Mouse (Mus musculus) urinary bladder, postnatal 4 days (tissue): Measurements from ENCODE around the gene Olfr1029.
"Not testable (repeated sequence)": the region's sequence is repeated elsewhere in the genome, so short reads cannot be mapped to it uniquely, and the experiment has no call there.

Experiments
- DNase-seq, 2 experiments: peaks; one replicate each; pipeline ENCODE4 v3.0.0; 2021 to 2022; ENCODE audit warnings: low spot score in 2 of 2

The Olfr1029 gene

DNA sequence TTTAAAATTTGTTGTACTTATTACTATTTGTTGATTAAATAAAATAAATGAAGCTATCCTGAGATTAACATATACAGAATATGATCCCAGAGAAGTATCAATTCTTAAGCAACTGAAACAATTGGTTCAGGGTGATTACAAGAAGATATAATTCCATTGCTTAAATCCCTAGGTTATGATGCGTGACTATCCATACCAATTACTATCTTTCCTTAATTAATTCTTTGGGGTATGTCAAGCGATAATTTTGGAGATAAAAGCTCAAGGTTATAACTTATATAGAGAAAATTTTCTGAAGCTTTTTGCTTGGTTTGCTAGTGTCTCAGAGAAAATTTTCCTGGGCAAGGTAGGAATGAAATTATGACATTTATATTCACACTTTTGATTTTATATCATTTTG is at the start of gene Olfr1029:
Gene Olfr1029, plus strand, starts transcription at position 301 of the 400 bp plus-strand sequence.
- no peak for DNase-seq

GRCm38 (mm10) chr2:85950137-85950536 is 23.6 kb upstream of the Olfr1029 start, which contains the start of gene Olfr1028:
TSS of gene Olfr1028 (plus strand) at chr2:85950437.
- no peak for DNase-seq

DNA sequence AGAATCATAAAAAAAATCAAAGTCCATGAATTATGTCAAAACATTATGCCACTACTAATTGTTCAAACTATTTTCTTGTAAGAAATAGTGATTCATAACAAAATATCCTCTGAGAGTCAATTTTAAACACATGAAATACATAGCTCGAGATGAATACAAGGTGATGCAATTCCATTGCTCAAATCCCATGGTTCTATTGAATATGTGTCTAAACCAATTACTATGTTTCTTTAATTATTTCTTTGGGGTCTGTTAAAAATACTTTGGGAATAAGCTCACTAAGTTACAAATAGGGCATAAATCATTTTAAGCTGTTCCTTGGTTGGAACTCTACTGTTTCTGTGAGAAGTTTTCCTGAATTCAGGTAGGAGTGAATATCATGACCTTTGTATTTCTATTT is 5.3 kb downstream of the Olfr1029 start, which contains the start of gene Olfr1030:
Gene Olfr1030, plus strand, starts transcription at position 301 of the 400 bp plus-strand sequence.
- DNase-seq = no peak

DNA sequence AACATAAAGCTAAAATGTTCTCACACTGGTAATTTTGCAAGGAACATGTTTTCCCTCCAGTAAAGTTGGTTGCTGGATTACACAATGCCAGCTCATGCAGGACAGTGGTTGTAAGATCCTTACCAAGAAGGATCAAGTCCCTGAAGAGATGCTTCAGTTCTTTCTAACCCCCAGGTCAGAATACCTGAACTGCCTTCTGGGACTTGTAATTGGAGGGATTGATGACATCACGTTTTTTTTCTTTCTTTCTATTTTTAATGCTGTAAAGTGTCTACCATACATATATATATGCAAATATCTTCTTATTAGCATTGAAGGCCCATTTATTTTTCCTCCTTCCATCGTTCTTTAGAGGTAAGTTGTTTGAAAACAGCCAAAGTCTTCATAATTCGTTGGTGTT is 16.3 kb downstream of the Olfr1029 start, which contains the start of gene Olfr1031:
Gene Olfr1031, plus strand, starts transcription at position 301 of the 400 bp plus-strand sequence.
- DNase-seq = no peak

DNA sequence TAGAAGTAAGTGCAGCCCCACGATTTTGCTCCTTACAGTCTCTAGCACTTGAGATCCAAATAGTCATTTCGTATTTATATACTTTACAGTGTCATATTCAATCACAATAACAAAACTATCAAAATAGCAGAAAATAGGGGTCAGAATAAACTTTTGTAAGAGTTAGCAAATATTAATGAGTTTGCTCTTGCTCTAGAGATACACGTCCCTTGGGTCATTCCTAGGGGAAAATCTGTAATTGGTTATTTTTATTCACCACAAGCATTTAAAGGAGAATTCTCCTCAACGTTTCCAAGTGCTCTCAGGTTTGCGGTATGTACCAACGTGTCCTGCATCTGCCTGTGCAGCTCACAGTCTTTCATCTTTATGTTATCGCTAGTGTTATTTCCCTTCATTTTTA is 31.5 kb downstream of the Olfr1029 start, which contains the start of gene Olfr1032:
Gene Olfr1032, plus strand, starts transcription at position 301 of the 400 bp plus-strand sequence.
- no peak for DNase-seq

- not testable (repeated sequence) for DNase-seq
These were observed 46.7 kb downstream of the Olfr1029 start, which contains the start of gene Olfr1033 for GRCm38 (mm10) chr2:86020406-86020805. TSS of gene Olfr1033 (plus strand) at chr2:86020633.

DNA sequence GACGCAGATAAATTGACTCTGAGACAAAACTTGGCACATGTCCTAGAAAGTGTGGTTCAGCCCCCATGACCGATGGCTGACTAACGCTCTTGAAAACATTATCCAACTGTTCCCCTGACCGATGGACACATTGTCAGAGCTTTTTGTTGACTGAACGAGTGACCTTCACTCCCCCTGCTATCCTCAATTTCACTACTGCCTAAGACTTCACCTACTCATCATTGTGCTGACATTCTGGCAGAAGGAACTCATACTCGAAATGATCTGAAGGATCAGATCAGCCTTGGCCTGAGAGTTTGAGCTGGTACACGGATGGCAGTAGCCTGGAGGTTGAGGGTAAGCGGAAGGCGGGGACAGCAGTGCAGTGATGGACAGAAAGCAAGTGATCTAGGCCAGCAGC is 47.8 kb downstream of the Olfr1029 start:
- not testable (repeated sequence) for DNase-seq
